Mouse (Mus musculus): Measurements from ENCODE around the gene Ddc. TPM values are rescaled to one million over a fixed set of nuclear protein-coding genes. Genes with fewer than 3 reads are reported as not detected.
A peak's percentile ranks its signal among the peaks of the same experiment; 100 is the strongest.

Ddc gene
- polyA plus RNA-seq, 1 experiment from 2014 or later = 46.3 TPM

DNA sequence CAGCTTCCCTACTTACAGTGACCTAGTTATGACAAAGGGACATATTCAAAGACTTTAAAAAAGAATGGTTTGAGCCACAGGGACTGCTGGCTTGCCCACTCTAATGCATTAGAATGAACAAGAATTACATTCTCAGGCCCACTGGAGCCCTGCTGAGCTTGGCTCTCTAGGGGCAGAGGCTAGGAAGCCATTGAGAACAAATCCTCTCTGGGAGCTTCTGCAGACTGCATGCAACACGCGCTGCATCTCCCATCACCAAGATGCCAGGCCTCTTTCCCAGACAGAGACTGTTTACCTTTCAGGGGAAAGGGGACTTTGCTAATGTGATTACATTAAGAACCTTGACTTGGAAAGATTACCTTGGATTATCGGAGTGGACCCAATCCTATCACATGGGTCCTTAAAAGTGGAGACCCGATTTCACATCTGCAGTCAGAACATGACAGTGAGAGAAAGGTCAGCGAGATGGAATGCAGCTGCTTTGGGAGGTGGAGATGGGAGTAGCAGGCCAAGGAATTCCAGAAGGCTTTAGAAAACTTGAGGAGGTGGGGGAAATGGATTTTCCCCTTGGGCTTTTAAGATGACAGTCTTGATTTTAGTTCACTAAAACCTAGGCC is 26.6 kb downstream of the Ddc start:
- 28% methylated on average over 5 of the region's 5 CpGs for WGBS
- H3K27ac ChIP-seq = peak overlapping the region; percentile 71

DNA sequence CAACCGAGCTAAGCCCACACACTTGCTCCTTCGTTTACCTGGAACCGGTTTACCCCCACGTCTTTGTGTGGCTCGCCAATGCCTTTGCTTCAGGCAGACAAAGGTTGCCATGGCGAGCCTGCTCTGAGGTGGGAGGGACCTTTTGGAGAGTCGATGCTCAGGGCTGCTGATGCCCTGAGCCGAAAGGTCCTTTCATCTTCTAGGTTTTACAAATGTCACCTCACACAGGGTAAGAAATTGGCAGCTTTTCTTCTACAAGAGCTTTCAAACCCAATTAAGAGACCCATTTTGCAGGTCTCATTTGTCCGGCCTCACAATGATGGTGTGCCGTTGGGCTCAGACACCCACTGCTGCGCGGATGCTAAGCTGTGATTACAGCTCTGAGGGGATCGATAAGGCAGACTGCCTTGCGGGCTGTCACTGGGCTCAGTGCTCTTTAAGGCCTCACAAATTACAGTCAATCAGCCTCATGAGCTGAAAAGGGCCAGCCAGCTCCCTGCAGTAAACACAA is 29.9 kb downstream of the Ddc start:
- Histone ChIP-seq H3K36me3 (no peaks in the 10 kb centered on the region), H3K4me3 (replicated peaks) (no peak overlapping the region), H3K27ac (peak overlapping the region; percentile 24; the same call in 1 of the 2 replicates), H3K9ac (no peak overlapping the region), H3K27me3 (replicated peaks) (no peaks in the 10 kb centered on the region), H3K9me3 (no peaks in the 10 kb centered on the region), H3K4me2 (replicated peaks) (no peak overlapping the region), H3K4me1 (replicated peaks) (peaks cover 26% of the 10 kb centered on the region)
- ATAC-seq = 0 out of 2 replicates have a peak, but pooled peaks have one; percentile 20
- WGBS = 27% methylated on average over 14 of the region's 14 CpGs

More for the DNA sequence above, 26.6 kb downstream of the Ddc start:
- Histone ChIP-seq H3K4me1 (replicated peaks) (peaks cover 26% of the 10 kb centered on the region), H3K4me3 (replicated peaks) (no peak overlapping the region), H3K36me3 (no peaks in the 10 kb centered on the region), H3K27me3 (replicated peaks) (no peaks in the 10 kb centered on the region), H3K9me3 (no peaks in the 10 kb centered on the region), H3K9ac (no peak overlapping the region), H3K4me2 (replicated peaks) (no peak overlapping the region)
- no peak for ATAC-seq

DNA sequence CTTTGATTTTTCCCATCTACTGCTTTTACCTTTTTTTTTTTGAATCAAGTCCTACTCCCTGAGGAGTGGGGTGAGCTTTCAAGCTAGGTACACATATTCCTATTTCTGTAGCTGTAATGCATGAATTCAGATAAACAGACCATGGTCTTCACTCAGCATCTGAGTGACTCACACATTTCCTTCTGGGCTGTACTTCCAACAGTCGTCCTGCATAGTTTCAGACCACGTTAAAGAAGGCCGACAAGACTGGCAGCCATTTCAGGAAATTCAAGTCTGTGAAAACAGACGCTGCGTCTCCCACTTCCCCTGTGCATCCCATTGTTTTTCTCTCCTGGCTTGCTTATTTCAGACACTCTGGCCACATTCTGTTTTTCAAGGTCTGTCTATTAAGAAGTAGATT is 31.2 kb downstream of the Ddc start:
- H3K9ac ChIP-seq = no peak overlapping the region
- peak overlapping the region; percentile 56; the same call in 1 of the 2 replicates for H3K27ac ChIP-seq
- H3K4me1 ChIP-seq (replicated peaks) = peaks cover 16% of the 10 kb centered on the region
- ATAC-seq = no peak
- no peaks in the 10 kb centered on the region for H3K9me3 ChIP-seq
- no peak overlapping the region for H3K4me2 ChIP-seq (replicated peaks)
- no peaks in the 10 kb centered on the region for H3K27me3 ChIP-seq (replicated peaks)
- WGBS = 57% methylated on average over 5 of the region's 5 CpGs
- H3K4me3 ChIP-seq (replicated peaks) = no peak overlapping the region
- H3K36me3 ChIP-seq = no peaks in the 10 kb centered on the region

DNA sequence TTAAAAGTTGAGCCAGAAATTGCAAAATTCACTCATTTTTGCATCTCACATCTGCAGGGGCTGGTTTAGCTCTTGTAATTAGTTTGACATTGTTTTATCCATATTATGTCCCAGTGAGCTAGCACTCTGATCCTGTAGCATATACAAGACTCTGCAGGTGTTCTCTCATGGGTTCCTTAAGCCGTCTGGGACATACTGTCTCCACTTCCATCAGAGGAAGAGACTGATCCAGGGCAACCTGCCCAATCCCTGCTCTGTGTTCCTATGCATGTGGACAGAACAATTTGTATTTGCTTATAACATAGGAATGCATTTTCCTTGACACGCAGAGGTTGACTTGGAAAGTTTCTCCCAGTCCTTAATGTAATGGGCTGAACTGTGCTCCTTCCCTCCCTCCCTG is 32.8 kb downstream of the Ddc start:
- 52% methylated on average over 2 of the region's 2 CpGs for WGBS
- no peaks in the 10 kb centered on the region for H3K36me3 ChIP-seq
- H3K9me3 ChIP-seq = no peaks in the 10 kb centered on the region
- H3K4me2 ChIP-seq (replicated peaks) = no peak overlapping the region
- peak; percentile 80 for ATAC-seq
- H3K4me3 ChIP-seq (replicated peaks) = no peak overlapping the region
- H3K4me1 ChIP-seq (replicated peaks) = peaks cover 11% of the 10 kb centered on the region
- no peaks in the 10 kb centered on the region for H3K27me3 ChIP-seq (replicated peaks)
- H3K9ac ChIP-seq = no peak overlapping the region
- H3K27ac ChIP-seq = peak overlapping the region; percentile 63; the same call in 1 of the 2 replicates

DNA sequence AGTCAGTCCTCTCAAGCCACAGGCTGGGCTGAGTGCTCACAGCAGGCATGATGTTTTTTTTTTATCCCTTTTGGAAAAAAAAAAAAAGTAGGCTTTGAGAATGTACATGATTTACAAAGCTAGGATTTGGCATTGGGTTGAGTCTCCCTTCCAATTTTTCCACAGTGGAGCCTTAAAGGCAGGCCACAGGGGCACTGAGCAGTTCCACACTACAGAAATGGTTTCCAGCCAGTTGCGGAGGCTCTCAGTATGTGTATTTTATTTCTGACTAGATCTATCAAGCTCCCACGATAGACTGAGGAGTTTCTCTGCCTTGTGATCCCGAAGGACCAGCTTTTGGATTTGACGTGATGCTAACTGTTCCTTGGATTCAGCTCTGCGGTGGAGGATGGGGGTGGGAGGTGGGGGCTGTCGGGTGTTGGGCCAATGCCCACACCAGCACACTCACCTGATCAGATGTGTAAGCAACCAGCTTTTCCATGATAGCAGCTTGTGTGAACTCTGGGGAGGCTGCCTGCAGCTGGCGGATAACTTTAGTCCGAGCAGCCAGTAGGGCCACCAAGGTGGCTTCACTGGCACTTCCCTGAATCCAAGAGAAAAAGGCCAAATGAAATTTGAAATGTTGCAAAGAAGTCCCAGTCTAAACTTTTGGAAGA is 33.4 kb downstream of the Ddc start:
- Histone ChIP-seq H3K27ac (peak overlapping the region; percentile 63), H3K4me3 (replicated peaks) (no peak overlapping the region), H3K27me3 (replicated peaks) (no peaks in the 10 kb centered on the region), H3K9ac (no peak overlapping the region), H3K4me1 (replicated peaks) (peaks cover 11% of the 10 kb centered on the region), H3K4me2 (replicated peaks) (no peak overlapping the region), H3K36me3 (no peaks in the 10 kb centered on the region), H3K9me3 (no peaks in the 10 kb centered on the region)
- peak; percentile 48; the same call in 1 of the 2 replicates for ATAC-seq
- 60% methylated on average over 8 of the region's 8 CpGs for WGBS

DNA sequence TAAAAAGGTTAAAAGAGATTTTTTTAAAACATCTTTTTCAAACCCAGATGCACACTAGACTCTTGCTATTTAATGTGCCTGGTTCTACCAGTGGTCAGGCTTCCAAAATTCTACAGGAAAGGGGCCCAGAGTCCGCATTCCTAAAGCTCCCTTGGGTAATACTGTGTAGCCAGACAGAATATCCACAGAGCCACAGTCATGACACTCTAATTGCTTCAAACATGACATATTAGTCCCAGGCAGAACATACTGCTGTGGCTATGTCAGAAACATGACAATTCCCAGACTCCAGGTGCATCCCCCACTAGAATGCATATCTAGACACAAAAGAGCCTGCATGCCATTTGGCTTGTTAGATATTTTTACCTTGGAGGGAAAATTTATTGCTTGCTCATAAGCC is 35.4 kb downstream of the Ddc start:
- H3K27me3 ChIP-seq (replicated peaks) = no peaks in the 10 kb centered on the region
- peaks cover 5% of the 10 kb centered on the region; the same call in 1 of the 2 replicates for H3K4me1 ChIP-seq (replicated peaks)
- no peak overlapping the region for H3K9ac ChIP-seq
- peak; percentile 56 for ATAC-seq
- H3K4me3 ChIP-seq (replicated peaks) = no peak overlapping the region
- H3K4me2 ChIP-seq (replicated peaks) = no peak overlapping the region
- no peaks in the 10 kb centered on the region; the same call in 1 of the 2 replicates for H3K36me3 ChIP-seq
- H3K9me3 ChIP-seq = no peaks in the 10 kb centered on the region
- 50% methylated on average over 1 of the region's 1 CpGs for WGBS
- peak overlapping the region; percentile 60; the same call in 1 of the 2 replicates for H3K27ac ChIP-seq

DNA sequence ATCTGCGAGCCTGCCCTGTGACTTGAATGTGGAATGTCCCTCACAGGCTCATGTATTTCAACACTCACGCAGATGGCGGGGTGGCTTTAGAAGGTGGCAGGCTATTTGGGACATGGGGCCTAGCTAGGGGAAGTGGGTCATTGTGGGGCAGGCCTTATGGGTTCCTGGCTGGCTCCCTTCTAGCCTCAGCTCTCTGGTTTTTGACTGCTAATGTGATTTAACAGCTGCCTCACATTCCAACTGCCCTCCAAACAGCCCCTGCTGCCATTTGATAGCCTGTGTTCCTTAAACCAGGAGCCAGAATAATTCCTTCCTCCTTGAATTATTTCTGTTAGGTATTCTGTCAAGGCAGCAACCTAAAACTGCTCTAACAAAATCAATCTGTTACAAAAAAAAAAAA is 41.0 kb downstream of the Ddc start:
- 98% methylated on average over 3 of the region's 3 CpGs for WGBS
- ATAC-seq = no peak
- Histone ChIP-seq H3K36me3 (no peaks in the 10 kb centered on the region; the same call in 1 of the 2 replicates), H3K27ac (no peak overlapping the region), H3K4me3 (replicated peaks) (no peak overlapping the region), H3K27me3 (replicated peaks) (no peaks in the 10 kb centered on the region), H3K9ac (no peak overlapping the region), H3K9me3 (no peaks in the 10 kb centered on the region), H3K4me2 (replicated peaks) (no peak overlapping the region), H3K4me1 (replicated peaks) (peaks cover 10% of the 10 kb centered on the region; the same call in 1 of the 2 replicates)

DNA sequence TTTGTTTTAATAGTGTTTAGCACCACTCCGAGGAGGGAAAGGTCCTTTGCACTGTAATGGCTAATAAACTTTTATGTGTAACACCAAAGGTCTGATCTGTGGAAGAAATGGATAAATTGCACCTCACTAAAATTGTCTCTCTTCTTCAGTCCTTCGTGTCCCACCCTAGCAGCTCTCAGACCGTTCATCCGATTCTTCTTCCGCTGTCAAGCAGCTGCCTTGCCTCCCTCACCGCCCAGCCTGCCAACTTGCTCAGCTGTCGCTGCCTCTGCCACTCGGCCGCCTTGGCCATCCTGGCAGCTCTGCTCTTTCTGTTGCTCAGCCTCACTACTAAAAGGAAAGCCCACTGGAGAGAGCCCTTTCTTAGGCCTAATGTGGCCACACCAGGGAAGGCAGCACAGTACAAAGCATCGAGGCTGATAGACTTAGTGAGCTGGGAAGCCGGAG is 42.2 kb downstream of the Ddc start:
- Histone ChIP-seq H3K27me3 (replicated peaks) (no peaks in the 10 kb centered on the region), H3K27ac (peak overlapping the region; percentile 81), H3K4me3 (replicated peaks) (no peak overlapping the region), H3K36me3 (no peaks in the 10 kb centered on the region; the same call in 1 of the 2 replicates), H3K4me2 (replicated peaks) (no peak overlapping the region), H3K9ac (no peak overlapping the region), H3K4me1 (replicated peaks) (peaks cover 10% of the 10 kb centered on the region; the same call in 1 of the 2 replicates), H3K9me3 (no peaks in the 10 kb centered on the region)
- 52% methylated on average over 11 of the region's 11 CpGs for WGBS
- no peak for ATAC-seq

DNA sequence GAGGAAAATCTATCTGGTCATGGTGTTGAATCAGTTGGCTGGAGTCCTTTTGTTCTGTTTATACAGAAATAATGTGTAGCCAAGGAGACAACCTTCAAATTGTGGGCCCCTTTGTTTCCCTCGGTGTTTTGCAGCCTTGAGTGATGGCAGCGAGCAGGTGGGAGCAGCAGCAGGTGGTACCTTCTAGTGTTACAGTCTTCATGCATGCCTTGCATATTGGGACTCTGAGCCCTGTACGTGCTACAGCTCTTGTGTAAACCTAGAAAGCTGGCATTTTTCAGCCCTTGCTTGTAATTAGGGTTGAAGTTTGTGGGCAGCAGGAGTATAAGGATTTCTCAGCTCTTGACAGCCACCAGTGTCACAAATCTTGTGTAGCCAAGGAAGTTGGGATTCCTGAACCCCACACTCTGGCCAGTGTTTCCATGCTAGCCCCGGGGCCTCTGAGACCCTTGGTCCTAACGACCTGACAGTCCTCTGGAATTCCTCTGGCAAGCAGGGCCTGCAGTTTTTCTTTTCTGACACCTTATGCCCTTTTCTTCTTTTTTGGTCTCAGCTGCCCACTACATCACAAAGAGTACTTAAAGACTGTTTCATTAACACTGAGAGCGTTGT is 42.8 kb downstream of the Ddc start:
- ATAC-seq = no peak
- peaks cover 15% of the 10 kb centered on the region for H3K4me1 ChIP-seq (replicated peaks)
- H3K27ac ChIP-seq = peak overlapping the region; percentile 81
- no peak overlapping the region for H3K4me2 ChIP-seq (replicated peaks)
- no peak overlapping the region for H3K4me3 ChIP-seq (replicated peaks)
- H3K9me3 ChIP-seq = no peaks in the 10 kb centered on the region
- no peak overlapping the region for H3K9ac ChIP-seq
- H3K27me3 ChIP-seq (replicated peaks) = no peaks in the 10 kb centered on the region
- WGBS = 33% methylated on average over 6 of the region's 6 CpGs
- H3K36me3 ChIP-seq = no peaks in the 10 kb centered on the region; the same call in 1 of the 2 replicates

DNA sequence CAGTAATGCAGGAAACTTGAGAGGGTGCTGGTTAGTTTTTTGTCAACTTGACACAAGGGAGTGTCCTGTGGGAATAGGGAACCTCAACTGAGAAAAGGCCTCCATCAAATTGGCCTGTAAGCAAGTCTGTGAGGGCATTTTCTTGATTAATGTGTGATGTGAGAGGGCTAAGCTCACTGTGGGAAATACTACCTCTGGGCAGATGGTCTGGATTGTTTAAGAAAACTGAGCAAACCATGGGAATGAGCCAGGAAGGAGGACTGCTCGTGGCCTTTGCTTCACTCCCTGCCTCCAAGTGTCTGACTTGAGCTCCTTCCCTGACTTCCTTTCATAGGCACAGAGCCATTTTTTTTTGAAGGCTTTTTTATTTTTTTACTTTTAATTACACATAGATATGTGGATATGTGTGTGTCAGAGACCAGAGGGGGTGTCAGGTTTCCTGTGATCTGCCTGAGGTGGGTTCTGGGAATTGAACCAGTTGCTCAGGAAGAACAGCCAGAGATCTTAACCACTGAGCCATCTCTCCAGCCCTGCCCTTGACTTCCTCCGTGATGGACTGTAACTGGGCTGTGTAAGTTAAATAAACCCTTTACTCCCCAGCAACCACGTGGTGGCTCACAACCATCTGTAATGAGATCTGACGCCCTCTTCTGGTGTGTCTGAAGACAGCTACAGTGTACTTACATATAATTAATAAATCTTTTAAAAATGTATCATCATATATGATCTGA is 44.0 kb downstream of the Ddc start:
- Histone ChIP-seq H3K4me3 (replicated peaks) (no peak overlapping the region), H3K9ac (no peak overlapping the region), H3K36me3 (no peaks in the 10 kb centered on the region; the same call in 1 of the 2 replicates), H3K9me3 (no peaks in the 10 kb centered on the region), H3K4me1 (replicated peaks) (peaks cover 17% of the 10 kb centered on the region), H3K4me2 (replicated peaks) (no peak overlapping the region), H3K27ac (peak overlapping the region; percentile 81), H3K27me3 (replicated peaks) (no peaks in the 10 kb centered on the region)
- 23% methylated on average over 4 of the region's 4 CpGs for WGBS
- peak; percentile 85 for ATAC-seq

DNA sequence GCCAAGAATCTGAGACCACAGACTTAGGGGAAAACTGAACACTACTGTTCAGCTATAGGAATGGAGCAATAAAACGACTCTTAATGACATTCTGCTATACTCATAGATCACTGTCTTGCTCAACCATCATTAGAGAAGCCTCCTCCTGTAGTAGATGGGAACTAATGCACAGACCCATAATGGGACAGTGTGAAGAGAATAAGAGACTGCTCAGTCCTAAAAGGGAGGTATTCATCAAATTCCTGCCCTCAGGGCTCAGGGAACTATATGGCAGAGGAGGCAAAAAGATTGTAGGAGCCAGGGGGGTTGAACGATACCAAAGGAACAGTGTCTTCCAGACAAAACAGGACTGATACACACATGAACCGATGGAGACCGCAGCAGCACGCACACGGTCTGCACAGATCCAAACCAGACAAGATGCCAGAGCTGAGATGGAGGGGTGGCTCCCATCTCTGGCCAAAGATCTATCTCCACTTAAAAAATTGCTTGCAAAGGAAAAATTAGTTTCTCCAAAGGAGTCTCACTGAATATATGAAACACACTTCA is 45.9 kb downstream of the Ddc start:
- no peaks in the 10 kb centered on the region for H3K36me3 ChIP-seq
- 54% methylated on average over 6 of the region's 6 CpGs for WGBS
- no peaks in the 10 kb centered on the region for H3K9me3 ChIP-seq
- H3K9ac ChIP-seq = no peak overlapping the region
- H3K27me3 ChIP-seq (replicated peaks) = no peaks in the 10 kb centered on the region
- no peak overlapping the region for H3K4me2 ChIP-seq (replicated peaks)
- H3K4me3 ChIP-seq (replicated peaks) = no peak overlapping the region
- ATAC-seq = no peak
- peaks cover 17% of the 10 kb centered on the region for H3K4me1 ChIP-seq (replicated peaks)
- peak overlapping the region; percentile 32 for H3K27ac ChIP-seq

Measured in intestine, embryonic 15.5 days (tissue).